Mouse (Mus musculus) urinary bladder, postnatal 36 days (tissue): Measurements from ENCODE around the gene Dxo.

Experiments used
- DNase-seq, 2 experiments: peaks; one replicate each; pipeline ENCODE4 v3.0.0; 2022; ENCODE audit warnings: low spot score in 2 of 2, mixed read lengths in 1 of 2

The Dxo gene

GRCm38 (mm10) chr17:34881166-34881565 is 44.3 kb downstream of the Dxo start:
- no peak for DNase-seq

GRCm38 (mm10) chr17:34881683-34882310 is 45.0 kb downstream of the Dxo start, which contains the start of gene Gm20547:
Gene Gm20547 (minus strand): TSS chr17:34882042.
- no peak for DNase-seq

- no peak for DNase-seq
Observed at GRCm38 (mm10) chr17:34883332-34883731, 46.5 kb downstream of the Dxo start.

DNA sequence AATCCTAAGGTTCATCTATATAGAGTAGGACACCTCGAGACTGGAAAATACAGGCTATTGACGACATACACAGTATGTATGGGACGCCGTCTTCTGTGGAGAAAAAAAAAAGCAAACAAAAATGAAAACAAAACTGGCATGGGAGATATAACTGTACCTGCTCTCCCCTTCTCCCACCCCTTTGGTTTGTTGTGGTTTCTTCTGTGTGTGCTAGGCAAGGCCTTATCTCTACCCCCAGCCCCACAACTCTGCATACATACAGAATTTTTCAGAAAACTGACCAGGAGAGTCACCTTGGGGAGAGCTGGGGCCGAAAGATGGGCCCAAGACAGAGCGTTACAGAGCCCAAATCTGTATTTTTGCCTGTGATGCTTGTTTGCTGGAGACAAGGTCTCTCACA is 47.9 kb downstream of the Dxo start:
- DNase-seq = no peak

DNA sequence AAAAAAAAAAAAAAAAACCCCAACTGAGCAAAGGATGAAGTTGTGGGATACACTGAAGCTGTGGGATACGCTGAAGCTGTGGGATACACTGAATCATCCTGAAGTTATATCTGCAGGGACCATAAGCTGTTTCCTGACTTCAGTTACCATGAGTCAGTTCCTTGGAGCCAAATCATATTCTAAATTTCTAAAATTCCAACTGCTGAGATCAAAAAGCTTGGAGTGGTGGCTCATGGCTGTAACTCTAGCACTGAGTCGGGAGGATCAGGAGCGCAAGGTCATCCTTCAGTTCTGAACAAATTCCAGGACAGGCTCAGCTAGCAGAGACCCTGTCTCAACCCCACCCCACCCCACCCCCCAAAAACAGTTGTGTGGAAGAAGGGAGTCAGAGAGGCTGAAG is 48.8 kb downstream of the Dxo start:
- DNase-seq = no peak

- DNase-seq = no peak
Observed at GRCm38 (mm10) chr17:34887942-34888341, 51.1 kb downstream of the Dxo start.
